Mouse (Mus musculus): ENCODE data around the gene Ubn1. TPM values are rescaled to one million over a fixed set of nuclear protein-coding genes. Genes with fewer than 3 reads are reported as not detected.

The Ubn1 gene
- polyA plus RNA-seq (2021): 27.7 TPM

GRCm38 (mm10) chr16:5049774-5050234, at the start of gene Ubn1, which contains the start of gene Glyr1:
TSS of gene Ubn1 (plus strand) at chr16:5050057.
TSS of gene Glyr1 (minus strand) at chr16:5049863.
- DNase-seq (ENCODE audit: low read depth, low spot score): peak; percentile 97
- no peak for TF ChIP-seq CTCF (IDR thresholded peaks at IDR 0.05)
- ATAC-seq: peak; percentile 96
- H3K27me3 ChIP-seq: no peaks in the 10 kb centered on the region
- ChIA-PET CTCF (no interaction called here), POLR2A (interaction anchor here (1.2 to 3.3 kb wide), 4 partner anchors 11 to 86 kb away, joined by 3 to 11 read pairs (median 3); no protein-coding TSS in a partner anchor)
- in situ Hi-C loops (cut with MboI; ENCODE audit: low pct_unique_long_range_greater_than_20kb): loop anchor here (10.0 kb wide), 1 partner anchor 95 kb away; the partner anchor contains the start of gene Sec14l5

GRCm38 (mm10) chr16:5000611-5001010, 49.2 kb upstream of the Ubn1 start:
- TF ChIP-seq CTCF (IDR thresholded peaks at IDR 0.05): no peak
- POLR2A ChIA-PET: no interaction called here
- DNase-seq (ENCODE audit: low read depth, low spot score): no peak
- no peak for ATAC-seq
- in situ Hi-C loops (cut with MboI; ENCODE audit: low pct_unique_long_range_greater_than_20kb): no loop called here
- CTCF ChIA-PET: no interaction called here
- H3K27me3 ChIP-seq: peaks cover 7% of the 10 kb centered on the region

- POLR2A ChIA-PET: interaction anchor here (0.6 kb wide), 2 partner anchors 93 to 820 kb away, joined by 3 read pairs; no protein-coding TSS in a partner anchor
- ATAC-seq (no peak), DNase-seq (ENCODE audit: low read depth, low spot score) (no peak)
- CTCF ChIA-PET: interaction anchor here (1.0 kb wide), 1 partner anchor 9 kb away, joined by 4 read pairs; no protein-coding TSS in a partner anchor
- TF ChIP-seq CTCF (IDR thresholded peaks at IDR 0.05): no peak
- no peaks in the 10 kb centered on the region for H3K27me3 ChIP-seq
- in situ Hi-C loops (cut with MboI; ENCODE audit: low pct_unique_long_range_greater_than_20kb): no loop called here
Measured at GRCm38 (mm10) chr16:5007067-5007466, 42.8 kb upstream of the Ubn1 start, which contains the start of gene Smim22. TSS of gene Smim22 (plus strand) at chr16:5007288.

GRCm38 (mm10) chr16:5007492-5007891, 42.4 kb upstream of the Ubn1 start:
- no peak for ATAC-seq
- TF ChIP-seq CTCF (IDR thresholded peaks at IDR 0.05): no peak
- POLR2A ChIA-PET: no interaction called here
- no peak for DNase-seq (ENCODE audit: low read depth, low spot score)
- in situ Hi-C loops (cut with MboI; ENCODE audit: low pct_unique_long_range_greater_than_20kb): no loop called here
- H3K27me3 ChIP-seq: no peaks in the 10 kb centered on the region
- CTCF ChIA-PET: interaction anchor here (1.0 kb wide), 1 partner anchor 9 kb away, joined by 4 read pairs; no protein-coding TSS in a partner anchor

- POLR2A ChIA-PET: no interaction called here
Measured at GRCm38 (mm10) chr16:5008076-5008475, 41.8 kb upstream of the Ubn1 start.

GRCm38 (mm10) chr16:5010371-5010935, 39.4 kb upstream of the Ubn1 start:
- no peak for TF ChIP-seq CTCF (IDR thresholded peaks at IDR 0.05)
- no peak for DNase-seq (ENCODE audit: low read depth, low spot score)
- in situ Hi-C loops (cut with MboI; ENCODE audit: low pct_unique_long_range_greater_than_20kb): loop anchor here (5.0 kb wide), 1 partner anchor 43 kb away; no protein-coding TSS in a partner anchor

More at GRCm38 (mm10) chr16:5008076-5008475, 41.8 kb upstream of the Ubn1 start:
- no peak for TF ChIP-seq CTCF (IDR thresholded peaks at IDR 0.05)
- CTCF ChIA-PET: no interaction called here
- no peak for DNase-seq (ENCODE audit: low read depth, low spot score)
- no peak for ATAC-seq
- in situ Hi-C loops (cut with MboI; ENCODE audit: low pct_unique_long_range_greater_than_20kb): no loop called here
- no peaks in the 10 kb centered on the region for H3K27me3 ChIP-seq

GRCm38 (mm10) chr16:5011285-5011684, 38.6 kb upstream of the Ubn1 start:
- in situ Hi-C loops (cut with MboI; ENCODE audit: low pct_unique_long_range_greater_than_20kb): loop anchor here (5.0 kb wide), 1 partner anchor 44 kb away; no protein-coding TSS in a partner anchor
- ChIA-PET CTCF (interaction anchor here (1.3 kb wide), 1 partner anchor 28 kb away, joined by 4 read pairs; no protein-coding TSS in a partner anchor), POLR2A (interaction anchor here (0.6 kb wide), 1 partner anchor 14 kb away, joined by 7 read pairs; no protein-coding TSS in a partner anchor)
- no peak for TF ChIP-seq CTCF (IDR thresholded peaks at IDR 0.05)
- no peaks in the 10 kb centered on the region for H3K27me3 ChIP-seq
- ATAC-seq (no peak), DNase-seq (ENCODE audit: low read depth, low spot score) (no peak)

More at GRCm38 (mm10) chr16:5010371-5010935, 39.4 kb upstream of the Ubn1 start:
- no peak for ATAC-seq
- H3K27me3 ChIP-seq: no peaks in the 10 kb centered on the region
- ChIA-PET POLR2A (interaction anchor here (0.6 kb wide), 1 partner anchor 15 kb away, joined by 7 read pairs; no protein-coding TSS in a partner anchor), CTCF (interaction anchor here (1.3 kb wide), 1 partner anchor 27 kb away, joined by 4 read pairs; no protein-coding TSS in a partner anchor)

- DNase-seq (ENCODE audit: low read depth, low spot score) (peak; percentile 20), ATAC-seq (peak; percentile 21)
- CTCF ChIA-PET: interaction anchor here (1.2 kb wide), 3 partner anchors 14 to 35 kb away, joined by 3 read pairs; partner anchors contain the start of gene Sept12
- in situ Hi-C loops (cut with MboI; ENCODE audit: low pct_unique_long_range_greater_than_20kb): loop anchor here (5.0 kb wide), 1 partner anchor 45 kb away; no protein-coding TSS in a partner anchor
- TF ChIP-seq CTCF (IDR thresholded peaks at IDR 0.05): no peak
- H3K27me3 ChIP-seq: no peaks in the 10 kb centered on the region
- POLR2A ChIA-PET: interaction anchor here (0.5 to 1.2 kb wide), 2 partner anchors 9 to 15 kb away, joined by 3 to 4 read pairs; no protein-coding TSS in a partner anchor
Measured at GRCm38 (mm10) chr16:5012036-5013005, 37.5 kb upstream of the Ubn1 start.

GRCm38 (mm10) chr16:5013054-5013838, 36.6 kb upstream of the Ubn1 start, which contains the start of gene Rogdi:
TSS of gene Rogdi (minus strand) at chr16:5013553.
- in situ Hi-C loops (cut with MboI; ENCODE audit: low pct_unique_long_range_greater_than_20kb): loop anchor here (5.0 kb wide), 1 partner anchor 46 kb away; no protein-coding TSS in a partner anchor
- TF ChIP-seq CTCF (IDR thresholded peaks at IDR 0.05): no peak
- peak; percentile 91 for DNase-seq (ENCODE audit: low read depth, low spot score)
- ATAC-seq: peak; percentile 94
- ChIA-PET POLR2A (interaction anchor here (1.2 kb wide), 1 partner anchor 8 kb away, joined by 4 read pairs; no protein-coding TSS in a partner anchor), CTCF (interaction anchor here (0.9 to 1.2 kb wide), 4 partner anchors 15 to 36 kb away, joined by 3 read pairs; partner anchors contain the start of gene Sept12)
- H3K27me3 ChIP-seq: no peaks in the 10 kb centered on the region

All from Patski (cell line).